Mouse (Mus musculus) testis, adult 2 months (tissue): ENCODE measurements around the gene Rtbdn. TPM values are rescaled to one million over a fixed set of nuclear protein-coding genes. Genes with fewer than 3 reads are reported as not detected.

Source experiments
- H3K27ac ChIP-seq: fragments of 200-500 bp; 2 replicates; pipeline ENCODE4 v1.5.1; 2012; ENCODE audit warnings: low read depth, low read length; ENCODE audit not compliant: control insufficient read depth, insufficient read depth
- H3K27me3 ChIP-seq: fragments of 200-500 bp; 2 replicates; pipeline ENCODE4 v1.6.1; 2012; ENCODE audit warnings: mild to moderate bottlenecking, low read length, moderate library complexity; ENCODE audit not compliant: control insufficient read depth, insufficient read depth
- H3K36me3 ChIP-seq: fragments of 200-500 bp; 2 replicates; pipeline ENCODE4 v1.6.1; 2012; ENCODE audit warnings: mild to moderate bottlenecking, low read length; ENCODE audit not compliant: control insufficient read depth, insufficient read depth
- H3K4me1 ChIP-seq: fragments of 200-500 bp; 2 replicates; pipeline ENCODE4 v1.6.1; 2012; ENCODE audit warnings: low read length; ENCODE audit not compliant: control insufficient read depth, insufficient read depth
- H3K4me3 ChIP-seq: fragments of 200-500 bp; 2 replicates; pipeline ENCODE4 v1.5.1; 2012; ENCODE audit warnings: low read depth, mild to moderate bottlenecking, low read length, moderate library complexity, mixed read lengths; ENCODE audit not compliant: control insufficient read depth
- CTCF ChIP-seq: fragments of 200-500 bp; IDR thresholded peaks from 2 replicates; pipeline ENCODE4 v1.5.1; 2012; ENCODE audit warnings: low read depth, mild to moderate bottlenecking, inconsistent platforms, low read length, moderate library complexity; ENCODE audit not compliant: control insufficient read depth, insufficient read depth, insufficient replicate concordance
- POLR2A ChIP-seq: fragments of 200-500 bp; IDR thresholded peaks from 2 replicates; pipeline ENCODE4 v1.6.1; 2012; ENCODE audit warnings: low read depth, mild to moderate bottlenecking, inconsistent platforms, low read length, moderate library complexity; ENCODE audit not compliant: control insufficient read depth
- polyA plus RNA-seq: library from polyadenylated mRNA; depleted of rRNA; stranded (reverse); fragments of >200 nt; gene quantifications from 2 replicates; pipeline ENCODE4 v1.2.3, GENCODE M21; 2012

Gene Rtbdn
- polyA plus RNA-seq, 1 experiment = 0.32 TPM

DNA sequence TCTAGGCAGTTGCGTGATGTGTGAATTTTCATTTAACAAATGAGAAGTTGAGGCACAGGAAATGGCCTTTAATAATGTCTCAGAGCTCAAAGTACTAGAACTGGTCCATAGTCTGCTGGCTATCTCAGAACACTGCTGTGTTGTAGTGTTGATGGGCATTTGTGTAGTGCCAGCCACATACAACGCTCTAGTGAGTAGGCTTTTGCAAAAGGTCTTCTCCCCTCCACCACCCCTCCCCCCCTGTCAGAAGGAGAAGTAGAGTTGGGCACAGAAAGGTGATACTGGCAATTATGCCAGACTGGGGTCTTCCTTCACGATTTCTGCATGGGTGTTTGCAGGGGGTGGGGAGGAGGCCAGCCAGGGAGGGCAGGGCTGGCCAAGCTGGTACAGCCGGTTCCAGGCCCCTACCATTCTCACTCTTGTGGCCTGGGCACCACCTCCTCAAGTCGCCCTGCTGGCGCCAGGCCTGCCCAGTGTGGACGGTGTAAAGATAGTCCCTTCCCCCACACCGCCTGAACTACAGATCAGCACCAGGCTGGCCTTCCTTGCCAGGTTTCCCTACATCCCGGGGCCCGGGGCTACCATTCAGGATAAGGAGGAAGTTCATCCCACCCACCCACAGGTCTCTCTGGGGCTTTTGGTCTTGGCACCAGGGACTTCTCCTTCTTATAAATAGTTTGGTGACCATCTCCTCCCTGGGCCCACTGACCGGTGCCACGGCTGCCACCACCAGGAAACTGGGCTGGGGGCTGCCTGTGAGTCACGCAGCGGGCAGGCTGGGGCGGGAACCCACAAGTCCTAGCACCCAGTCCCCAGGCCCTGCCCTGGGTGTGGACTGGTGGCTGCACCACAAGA is 35.1 kb downstream of the Rtbdn start:
- Histone ChIP-seq H3K4me3 (no peak overlapping the region), H3K27me3 (no peaks in the 10 kb centered on the region; the same call in 1 of the 2 replicates), H3K27ac (no peak overlapping the region), H3K4me1 (peaks cover 56% of the 10 kb centered on the region), H3K36me3 (no peaks in the 10 kb centered on the region)
- TF ChIP-seq CTCF (no peak), POLR2A (no peak)

- Histone ChIP-seq H3K27ac (no peak overlapping the region), H3K4me1 (peaks cover 49% of the 10 kb centered on the region)
Observed at GRCm38 (mm10) chr8:84982499-84983011, 35.8 kb downstream of the Rtbdn start.

DNA sequence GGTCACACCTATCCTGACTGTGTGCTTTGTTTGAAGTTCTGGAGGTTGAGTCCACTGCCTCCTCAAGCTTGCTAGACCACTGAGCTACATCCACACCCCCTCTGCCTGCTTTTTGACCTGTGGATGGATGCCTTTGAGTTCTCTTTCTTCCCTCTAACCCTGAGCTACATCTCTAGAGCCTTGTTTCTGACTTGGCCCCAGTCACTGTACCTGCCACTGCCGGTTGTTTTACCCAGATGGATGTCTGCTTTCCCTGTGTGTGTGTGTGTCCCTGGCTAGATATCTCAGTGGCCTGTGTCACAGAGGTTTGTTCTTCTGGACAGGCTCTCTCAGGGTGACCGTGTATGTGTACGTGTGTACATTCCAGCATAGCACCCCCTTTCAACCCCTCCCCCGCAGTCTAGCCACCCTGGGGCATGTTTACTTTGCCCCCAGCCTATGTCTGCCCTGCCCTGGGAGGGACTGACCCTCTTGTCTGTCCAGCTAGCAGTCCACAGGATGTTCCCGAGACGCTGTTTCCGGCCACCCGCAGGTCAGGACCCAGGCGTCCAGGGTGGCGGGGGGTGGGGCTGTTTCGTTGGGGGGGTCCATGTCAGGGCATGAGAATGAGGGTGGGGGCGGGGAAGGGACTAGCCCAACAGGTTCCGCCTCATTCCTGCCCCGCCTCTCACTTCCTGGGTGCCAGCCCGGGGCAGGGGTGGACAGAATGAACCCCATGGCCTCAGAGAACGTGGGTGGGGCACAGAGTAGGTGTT is 37.7 kb downstream of the Rtbdn start:
- peaks cover 41% of the 10 kb centered on the region for H3K4me1 ChIP-seq
- peak overlapping the region; percentile 90 for H3K4me3 ChIP-seq
- no peaks in the 10 kb centered on the region for H3K36me3 ChIP-seq
- no peaks in the 10 kb centered on the region for H3K27me3 ChIP-seq
- no peak for TF ChIP-seq CTCF
- no peak for TF ChIP-seq POLR2A
- H3K27ac ChIP-seq = peak overlapping the region; percentile 80

More at GRCm38 (mm10) chr8:84982499-84983011, 35.8 kb downstream of the Rtbdn start:
- TF ChIP-seq CTCF = no peak
- TF ChIP-seq POLR2A = no peak
- no peaks in the 10 kb centered on the region; the same call in 1 of the 2 replicates for H3K27me3 ChIP-seq
- no peak overlapping the region for H3K4me3 ChIP-seq
- H3K36me3 ChIP-seq = no peaks in the 10 kb centered on the region

- TF ChIP-seq POLR2A (no peak), CTCF (no peak)
- H3K27me3 ChIP-seq = no peaks in the 10 kb centered on the region
- H3K27ac ChIP-seq = peak overlapping the region; percentile 80
- H3K4me3 ChIP-seq = peak overlapping the region; percentile 90
- H3K36me3 ChIP-seq = no peaks in the 10 kb centered on the region
- H3K4me1 ChIP-seq = peaks cover 35% of the 10 kb centered on the region
Observed at GRCm38 (mm10) chr8:84985049-84985683, 38.4 kb downstream of the Rtbdn start.

DNA sequence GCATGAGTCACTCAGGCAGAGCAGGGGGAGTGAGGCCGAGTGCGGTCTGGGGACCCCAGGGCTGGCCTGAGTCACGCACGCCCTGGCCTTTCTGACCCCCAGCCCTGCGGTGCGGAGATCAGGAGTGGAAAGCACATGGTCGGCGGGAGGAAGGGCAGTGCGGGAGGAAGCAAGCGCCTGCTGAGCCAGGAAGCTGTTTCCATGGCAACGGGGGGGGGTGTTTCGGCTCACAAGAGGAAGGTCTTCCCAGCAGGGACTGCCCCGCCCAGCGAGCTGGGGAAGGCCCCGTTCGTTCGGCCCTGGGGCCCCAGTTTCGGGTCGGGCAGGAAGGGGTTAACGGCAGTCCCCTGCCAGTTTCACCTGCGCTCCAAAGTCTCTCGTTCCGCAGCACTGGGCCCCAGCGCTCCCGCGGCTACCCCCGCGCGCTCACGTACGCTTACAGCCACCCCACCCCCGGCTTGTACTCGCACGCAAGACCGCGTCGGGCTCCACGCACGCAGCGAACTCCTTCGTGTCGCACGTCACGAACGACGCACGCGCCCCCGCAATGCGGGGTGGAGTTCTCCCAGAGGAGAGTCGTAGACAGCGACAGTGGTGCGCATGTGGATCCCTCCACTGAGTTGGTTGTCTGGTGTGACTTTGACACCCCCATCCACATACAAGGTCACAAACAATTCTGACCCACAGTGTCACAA is 39.0 kb downstream of the Rtbdn start:
- H3K4me1 ChIP-seq = peaks cover 32% of the 10 kb centered on the region
- H3K27me3 ChIP-seq = no peaks in the 10 kb centered on the region
- TF ChIP-seq CTCF (no peak), POLR2A (peak; percentile 53; the same call in 1 of the 2 replicates)
- peak overlapping the region; percentile 80 for H3K27ac ChIP-seq
- peak overlapping the region; percentile 90 for H3K4me3 ChIP-seq
- H3K36me3 ChIP-seq = no peaks in the 10 kb centered on the region

DNA sequence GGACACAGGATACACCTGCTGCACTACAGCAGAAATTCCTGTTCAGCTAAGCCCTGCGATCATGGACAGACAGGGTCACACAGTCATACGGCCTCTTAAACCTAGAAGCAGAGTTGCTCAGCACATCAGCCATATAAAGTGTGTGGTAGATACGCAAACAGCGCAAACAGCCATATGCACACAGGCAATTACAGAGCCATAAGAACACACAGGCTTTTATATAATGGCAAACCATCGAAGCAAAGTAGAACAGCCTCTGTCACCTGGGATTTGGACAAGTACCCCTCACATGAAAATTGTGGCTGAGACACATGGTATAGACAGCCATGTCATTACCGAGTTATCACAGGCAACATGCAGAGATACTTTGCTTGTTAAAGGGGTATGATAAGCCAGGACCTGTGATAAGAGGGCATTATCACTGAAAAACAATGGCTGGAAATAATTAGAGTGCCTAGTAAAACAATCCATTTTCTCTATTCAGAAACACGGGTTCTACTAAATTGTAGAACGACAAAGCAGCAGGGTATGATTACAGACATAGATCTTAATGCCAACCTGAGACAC is 39.7 kb downstream of the Rtbdn start:
- no peaks in the 10 kb centered on the region for H3K36me3 ChIP-seq
- no peak overlapping the region; the same call in 1 of the 2 replicates for H3K27ac ChIP-seq
- no peaks in the 10 kb centered on the region for H3K27me3 ChIP-seq
- H3K4me3 ChIP-seq = peak overlapping the region; percentile 90
- H3K4me1 ChIP-seq = peaks cover 31% of the 10 kb centered on the region
- TF ChIP-seq POLR2A (no peak), CTCF (no peak)

GRCm38 (mm10) chr8:84987388-84987787 is 40.6 kb downstream of the Rtbdn start:
- TF ChIP-seq POLR2A (no peak), CTCF (no peak)
- Histone ChIP-seq H3K27ac (no peak overlapping the region), H3K36me3 (no peaks in the 10 kb centered on the region), H3K27me3 (no peaks in the 10 kb centered on the region), H3K4me1 (peaks cover 28% of the 10 kb centered on the region), H3K4me3 (no peak overlapping the region)
